Mouse (Mus musculus): ENCODE measurements around the gene Olfr1311. TPM values are rescaled to one million over a fixed set of nuclear protein-coding genes. Genes with fewer than 3 reads are reported as not detected.
"Not testable (repeated sequence)": the region's sequence is repeated elsewhere in the genome, so short reads cannot be mapped to it uniquely, and the experiment has no call there.

The Olfr1311 gene
- not detected in 2 replicates for polyA plus RNA-seq (2012; rRNA removed)
- not detected in 2 replicates for polyA plus RNA-seq (2014; fragmentation: Nextera tagmentation; extraction: Ambion mirVana)

DNA sequence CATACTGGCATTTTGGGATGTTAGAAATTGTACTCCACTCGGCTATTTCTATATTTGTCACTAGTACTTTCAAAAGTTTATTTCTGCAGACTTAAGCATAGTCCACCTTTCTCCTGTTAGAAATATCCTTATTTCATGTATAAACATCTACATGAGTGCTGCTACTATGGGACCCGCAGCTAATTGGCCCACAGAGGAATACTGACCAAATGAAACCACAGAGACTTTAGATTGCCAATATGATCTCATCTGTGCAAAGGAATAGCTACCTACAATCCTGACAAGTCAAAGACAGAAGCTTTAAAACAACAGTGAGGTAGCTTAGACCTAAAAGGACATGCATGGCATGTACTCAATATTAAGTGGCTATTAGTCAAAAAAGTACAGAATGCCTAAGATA, at the start of gene Olfr1311:
TSS of gene Olfr1311 (minus strand) at position 101 of the 400 bp plus-strand sequence.
- DNase-seq (ENCODE audit: low spot score) (no peak), ATAC-seq (ENCODE audit: low FRiP score, low read depth) (no peak)
- no peaks in the 10 kb centered on the region for H3K9me3 ChIP-seq (ENCODE audit: control insufficient read depth, low read length)
- H3K4me2 ChIP-seq (replicated peaks; ENCODE audit: low read depth, low read length, severe bottlenecking) = no peak within 1 kb of the TSS
- no peak within 1 kb of the TSS for H3K9ac ChIP-seq (ENCODE audit: low read depth, low read length, severe bottlenecking)
- WGBS = 87% methylated on average over 2 of the region's 2 CpGs
- H3K36me3 ChIP-seq (ENCODE audit: control insufficient read depth, insufficient read depth, low read length) = no peaks in the 10 kb centered on the region
- no peaks in the 10 kb centered on the region for H3K4me1 ChIP-seq (ENCODE audit: control insufficient read depth, insufficient read depth, low read length)
- H3K4me3 ChIP-seq (replicated peaks; ENCODE audit: low read length) = no peak within 1 kb of the TSS
- H3K27me3 ChIP-seq (ENCODE audit: control insufficient read depth, insufficient read depth, low read length) = no peaks in the 10 kb centered on the region
- no peak within 1 kb of the TSS for H3K27ac ChIP-seq (replicated peaks; ENCODE audit: low read depth, low read length)
- TF ChIP-seq POLR2A (IDR thresholded peaks at IDR 0.05; ENCODE audit: borderline replicate concordance, extremely low read depth, insufficient read depth, insufficient read length) = no peak

GRCm38 (mm10) chr2:112050138-112050537, 25.9 kb upstream of the Olfr1311 start, which contains the start of gene Olfr1312:
Gene Olfr1312 (minus strand): TSS chr2:112050238.
- Histone ChIP-seq H3K4me1 (ENCODE audit: control insufficient read depth, insufficient read depth, low read length) (no peaks in the 10 kb centered on the region), H3K36me3 (ENCODE audit: control insufficient read depth, insufficient read depth, low read length) (no peaks in the 10 kb centered on the region), H3K4me3 (replicated peaks; ENCODE audit: low read length) (no peak within 1 kb of the TSS), H3K9ac (ENCODE audit: low read depth, low read length, severe bottlenecking) (no peak within 1 kb of the TSS), H3K27me3 (ENCODE audit: control insufficient read depth, insufficient read depth, low read length) (no peaks in the 10 kb centered on the region), H3K4me2 (replicated peaks; ENCODE audit: low read depth, low read length, severe bottlenecking) (no peak within 1 kb of the TSS), H3K27ac (replicated peaks; ENCODE audit: low read depth, low read length) (no peak within 1 kb of the TSS), H3K9me3 (ENCODE audit: control insufficient read depth, low read length) (no peaks in the 10 kb centered on the region)
- DNase-seq (ENCODE audit: low spot score) (no peak), ATAC-seq (ENCODE audit: low FRiP score, low read depth) (no peak)
- TF ChIP-seq POLR2A (IDR thresholded peaks at IDR 0.05; ENCODE audit: borderline replicate concordance, extremely low read depth, insufficient read depth, insufficient read length) = no peak
- 38% methylated on average over 1 of the region's 1 CpGs for WGBS

- H3K9me3 ChIP-seq (ENCODE audit: control insufficient read depth, low read length); H3K27ac ChIP-seq (replicated peaks; ENCODE audit: low read depth, low read length); H3K9ac ChIP-seq (ENCODE audit: low read depth, low read length, severe bottlenecking); H3K4me2 ChIP-seq (replicated peaks; ENCODE audit: low read depth, low read length, severe bottlenecking); ATAC-seq (ENCODE audit: low FRiP score, low read depth); DNase-seq (ENCODE audit: low spot score); H3K36me3 ChIP-seq (ENCODE audit: control insufficient read depth, insufficient read depth, low read length); H3K27me3 ChIP-seq (ENCODE audit: control insufficient read depth, insufficient read depth, low read length); H3K4me3 ChIP-seq (replicated peaks; ENCODE audit: low read length); H3K4me1 ChIP-seq (ENCODE audit: control insufficient read depth, insufficient read depth, low read length): not testable (repeated sequence)
- WGBS = 42% methylated on average over 6 of the region's 6 CpGs
Measured at GRCm38 (mm10) chr2:112026971-112027370, 2.8 kb upstream of the Olfr1311 start.

GRCm38 (mm10) chr2:112014900-112015299, 9.3 kb downstream of the Olfr1311 start:
- H3K9me3 ChIP-seq (ENCODE audit: control insufficient read depth, low read length) = no peaks in the 10 kb centered on the region
- DNase-seq (ENCODE audit: low spot score) (no peak), ATAC-seq (ENCODE audit: low FRiP score, low read depth) (no peak)
- H3K4me1 ChIP-seq (ENCODE audit: control insufficient read depth, insufficient read depth, low read length) = no peaks in the 10 kb centered on the region
- H3K4me3 ChIP-seq (replicated peaks; ENCODE audit: low read length) = no peak overlapping the region
- no peaks in the 10 kb centered on the region for H3K27me3 ChIP-seq (ENCODE audit: control insufficient read depth, insufficient read depth, low read length)
- no peak overlapping the region for H3K4me2 ChIP-seq (replicated peaks; ENCODE audit: low read depth, low read length, severe bottlenecking)
- H3K36me3 ChIP-seq (ENCODE audit: control insufficient read depth, insufficient read depth, low read length) = no peaks in the 10 kb centered on the region
- 78% methylated on average over 3 of the region's 3 CpGs for WGBS
- TF ChIP-seq POLR2A (IDR thresholded peaks at IDR 0.05; ENCODE audit: borderline replicate concordance, extremely low read depth, insufficient read depth, insufficient read length) = no peak
- H3K27ac ChIP-seq (replicated peaks; ENCODE audit: low read depth, low read length) = no peak overlapping the region
- H3K9ac ChIP-seq (ENCODE audit: low read depth, low read length, severe bottlenecking) = no peak overlapping the region

GRCm38 (mm10) chr2:112012608-112013007, 11.6 kb downstream of the Olfr1311 start, which contains the start of gene Olfr1310:
Gene Olfr1310 (minus strand): TSS chr2:112012708.
- DNase-seq (ENCODE audit: low spot score) (no peak), ATAC-seq (ENCODE audit: low FRiP score, low read depth) (no peak)
- Histone ChIP-seq H3K36me3 (ENCODE audit: control insufficient read depth, insufficient read depth, low read length) (no peaks in the 10 kb centered on the region), H3K9ac (ENCODE audit: low read depth, low read length, severe bottlenecking) (no peak within 1 kb of the TSS), H3K4me2 (replicated peaks; ENCODE audit: low read depth, low read length, severe bottlenecking) (no peak within 1 kb of the TSS), H3K9me3 (ENCODE audit: control insufficient read depth, low read length) (no peaks in the 10 kb centered on the region), H3K4me3 (replicated peaks; ENCODE audit: low read length) (no peak within 1 kb of the TSS), H3K4me1 (ENCODE audit: control insufficient read depth, insufficient read depth, low read length) (no peaks in the 10 kb centered on the region), H3K27me3 (ENCODE audit: control insufficient read depth, insufficient read depth, low read length) (no peaks in the 10 kb centered on the region), H3K27ac (replicated peaks; ENCODE audit: low read depth, low read length) (no peak within 1 kb of the TSS)
- no peak for TF ChIP-seq POLR2A (IDR thresholded peaks at IDR 0.05; ENCODE audit: borderline replicate concordance, extremely low read depth, insufficient read depth, insufficient read length)

DNA sequence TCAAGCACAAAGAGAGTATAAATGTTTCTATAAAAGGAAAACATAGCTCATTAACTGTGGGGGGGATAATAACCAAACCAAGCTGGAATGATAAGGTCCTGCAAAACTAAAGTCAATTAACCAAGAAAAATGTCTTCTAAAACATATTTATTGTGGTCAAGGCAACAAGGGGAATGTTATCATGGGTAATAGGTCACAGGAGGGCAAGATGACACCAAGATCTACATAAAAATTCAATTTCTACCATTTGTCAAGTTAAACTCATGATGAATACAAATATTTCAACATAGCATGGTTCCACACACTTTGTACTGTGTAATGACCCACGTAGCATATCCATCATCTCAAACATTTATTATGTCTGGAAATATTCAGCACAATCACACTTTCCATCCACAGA, 34.0 kb downstream of the Olfr1311 start, which contains the start of gene Olfr1309:
TSS of gene Olfr1309 (minus strand) at position 101 of the 400 bp plus-strand sequence.
- Histone ChIP-seq H3K36me3 (ENCODE audit: control insufficient read depth, insufficient read depth, low read length) (no peaks in the 10 kb centered on the region), H3K27ac (replicated peaks; ENCODE audit: low read depth, low read length) (no peak within 1 kb of the TSS), H3K4me1 (ENCODE audit: control insufficient read depth, insufficient read depth, low read length) (no peaks in the 10 kb centered on the region), H3K4me2 (replicated peaks; ENCODE audit: low read depth, low read length, severe bottlenecking) (no peak within 1 kb of the TSS), H3K9me3 (ENCODE audit: control insufficient read depth, low read length) (no peaks in the 10 kb centered on the region), H3K9ac (ENCODE audit: low read depth, low read length, severe bottlenecking) (no peak within 1 kb of the TSS), H3K27me3 (ENCODE audit: control insufficient read depth, insufficient read depth, low read length) (no peaks in the 10 kb centered on the region), H3K4me3 (replicated peaks; ENCODE audit: low read length) (no peak within 1 kb of the TSS)
- no peak for TF ChIP-seq POLR2A (IDR thresholded peaks at IDR 0.05; ENCODE audit: borderline replicate concordance, extremely low read depth, insufficient read depth, insufficient read length)
- ATAC-seq (ENCODE audit: low FRiP score, low read depth) (no peak), DNase-seq (ENCODE audit: low spot score) (no peak)
- 64% methylated on average over 1 of the region's 1 CpGs for WGBS

Other genes with a start within 250 kb of the Olfr1311 start
- gene Olfr1302, start 247.0 kb downstream of the Olfr1311 start, polyA plus RNA-seq (2012; rRNA removed) = not detected in 2 replicates
- gene Olfr1302, start 247.0 kb downstream of the Olfr1311 start, polyA plus RNA-seq (2014; fragmentation: Nextera tagmentation; extraction: Ambion mirVana) = not detected in 2 replicates
- gene Olfr1303, start 204.1 kb downstream of the Olfr1311 start, polyA plus RNA-seq (2012; rRNA removed) = not detected in 2 replicates
- gene Olfr1303, start 204.1 kb downstream of the Olfr1311 start, polyA plus RNA-seq (2014; fragmentation: Nextera tagmentation; extraction: Ambion mirVana) = not detected in 2 replicates
- not detected in 2 replicates for gene Olfr1305, start 147.3 kb downstream of the Olfr1311 start, polyA plus RNA-seq (2012; rRNA removed)
- not detected in 2 replicates for gene Olfr1305, start 147.3 kb downstream of the Olfr1311 start, polyA plus RNA-seq (2014; fragmentation: Nextera tagmentation; extraction: Ambion mirVana)
- not detected in 2 replicates for gene Olfr1306, start 108.1 kb downstream of the Olfr1311 start, polyA plus RNA-seq (2012; rRNA removed)
- gene Olfr1306, start 108.1 kb downstream of the Olfr1311 start, polyA plus RNA-seq (2014; fragmentation: Nextera tagmentation; extraction: Ambion mirVana) = not detected in 2 replicates
- not detected in 2 replicates for gene Olfr1307, start 75.0 kb downstream of the Olfr1311 start, polyA plus RNA-seq (2012; rRNA removed)
- gene Olfr1307, start 75.0 kb downstream of the Olfr1311 start, polyA plus RNA-seq (2014; fragmentation: Nextera tagmentation; extraction: Ambion mirVana) = 0.01 TPM in 1 of 2 replicates, not detected in the other
- gene Olfr1308, start 59.5 kb downstream of the Olfr1311 start, polyA plus RNA-seq (2012; rRNA removed) = not detected in 2 replicates
- not detected in 2 replicates for gene Olfr1308, start 59.5 kb downstream of the Olfr1311 start, polyA plus RNA-seq (2014; fragmentation: Nextera tagmentation; extraction: Ambion mirVana)
- gene Olfr1309, start 34.1 kb downstream of the Olfr1311 start, polyA plus RNA-seq (2012; rRNA removed) = not detected in 2 replicates
- not detected in 2 replicates for gene Olfr1309, start 34.1 kb downstream of the Olfr1311 start, polyA plus RNA-seq (2014; fragmentation: Nextera tagmentation; extraction: Ambion mirVana)
- 0.01 TPM in 1 of 2 replicates, not detected in the other for gene Olfr1310, start 11.7 kb downstream of the Olfr1311 start, polyA plus RNA-seq (2012; rRNA removed)
- not detected in 2 replicates for gene Olfr1310, start 11.7 kb downstream of the Olfr1311 start, polyA plus RNA-seq (2014; fragmentation: Nextera tagmentation; extraction: Ambion mirVana)
- not detected in 2 replicates for gene Olfr1312, start 25.8 kb upstream of the Olfr1311 start, polyA plus RNA-seq (2012; rRNA removed)
- gene Olfr1312, start 25.8 kb upstream of the Olfr1311 start, polyA plus RNA-seq (2014; fragmentation: Nextera tagmentation; extraction: Ambion mirVana) = not detected in 2 replicates
- not detected in 2 replicates for gene Olfr1313, start 53.4 kb upstream of the Olfr1311 start, polyA plus RNA-seq (2012; rRNA removed)
- gene Olfr1313, start 53.4 kb upstream of the Olfr1311 start, polyA plus RNA-seq (2014; fragmentation: Nextera tagmentation; extraction: Ambion mirVana) = not detected in 2 replicates
- gene Olfr1314, start 72.4 kb upstream of the Olfr1311 start, polyA plus RNA-seq (2012; rRNA removed) = 0.10 TPM in 1 of 2 replicates, not detected in the other
- not detected in 2 replicates for gene Olfr1314, start 72.4 kb upstream of the Olfr1311 start, polyA plus RNA-seq (2014; fragmentation: Nextera tagmentation; extraction: Ambion mirVana)
- not detected in 2 replicates for gene Olfr1315-ps1, start 91.0 kb upstream of the Olfr1311 start, polyA plus RNA-seq (2012; rRNA removed)
- gene Olfr1315-ps1, start 91.0 kb upstream of the Olfr1311 start, polyA plus RNA-seq (2014; fragmentation: Nextera tagmentation; extraction: Ambion mirVana) = not detected in 2 replicates
- 0.05 TPM in 1 of 2 replicates, not detected in the other for gene Olfr1316, start 110.6 kb upstream of the Olfr1311 start, polyA plus RNA-seq (2012; rRNA removed)
- not detected in 2 replicates for gene Olfr1316, start 110.6 kb upstream of the Olfr1311 start, polyA plus RNA-seq (2014; fragmentation: Nextera tagmentation; extraction: Ambion mirVana)
- gene Olfr1317, start 115.9 kb upstream of the Olfr1311 start, polyA plus RNA-seq (2012; rRNA removed) = not detected in 2 replicates
- gene Olfr1317, start 115.9 kb upstream of the Olfr1311 start, polyA plus RNA-seq (2014; fragmentation: Nextera tagmentation; extraction: Ambion mirVana) = not detected in 2 replicates
- gene Olfr1318, start 129.8 kb upstream of the Olfr1311 start, polyA plus RNA-seq (2012; rRNA removed) = not detected in 2 replicates
- gene Olfr1318, start 129.8 kb upstream of the Olfr1311 start, polyA plus RNA-seq (2014; fragmentation: Nextera tagmentation; extraction: Ambion mirVana) = not detected in 2 replicates
- gene Lpcat4, start 215.1 kb upstream of the Olfr1311 start, polyA plus RNA-seq (2012; rRNA removed) = 39.9 and 64.6 TPM in 2 replicates
- 19.7 and 20.9 TPM in 2 replicates for gene Lpcat4, start 215.1 kb upstream of the Olfr1311 start, polyA plus RNA-seq (2014; fragmentation: Nextera tagmentation; extraction: Ambion mirVana)
- not detected in 2 replicates for gene Nutm1, start 234.9 kb upstream of the Olfr1311 start, polyA plus RNA-seq (2012; rRNA removed)
- gene Nutm1, start 234.9 kb upstream of the Olfr1311 start, polyA plus RNA-seq (2014; fragmentation: Nextera tagmentation; extraction: Ambion mirVana) = not detected in 2 replicates
- gene Nop10, start 237.5 kb upstream of the Olfr1311 start, polyA plus RNA-seq (2012; rRNA removed) = 147 and 150 TPM in 2 replicates
- gene Nop10, start 237.5 kb upstream of the Olfr1311 start, polyA plus RNA-seq (2014; fragmentation: Nextera tagmentation; extraction: Ambion mirVana) = 193 and 210 TPM in 2 replicates
- 32.5 TPM in 2 replicates for gene Slc12a6, start 241.4 kb upstream of the Olfr1311 start, polyA plus RNA-seq (2012; rRNA removed)
- gene Slc12a6, start 241.4 kb upstream of the Olfr1311 start, polyA plus RNA-seq (2014; fragmentation: Nextera tagmentation; extraction: Ambion mirVana) = 14.1 and 15.4 TPM in 2 replicates
- gene Gm21985, start 241.9 kb upstream of the Olfr1311 start, polyA plus RNA-seq (2012; rRNA removed) = 0.03 TPM in 1 of 2 replicates, not detected in the other
- not detected in 2 replicates for gene Gm21985, start 241.9 kb upstream of the Olfr1311 start, polyA plus RNA-seq (2014; fragmentation: Nextera tagmentation; extraction: Ambion mirVana)